Mouse (Mus musculus): ENCODE results near the gene Tbkbp1.
A peak's percentile ranks its signal among the peaks of the same experiment; 100 is the strongest.

GRCm38 (mm10) chr11:97146724-97147123 is 4.6 kb downstream of the Tbkbp1 start:
- peak; percentile 89 for TF ChIP-seq CTCF (IDR thresholded peaks at IDR 0.05; ENCODE audit: control insufficient read depth, insufficient read depth, low read length)
- no peak for TF ChIP-seq POLR2A (IDR thresholded peaks at IDR 0.05; ENCODE audit: borderline replicate concordance, control insufficient read depth, low read depth, low read length)
